8 mouse cellular contexts compared by ENCODE assay signal in the genomic region with DNA sequence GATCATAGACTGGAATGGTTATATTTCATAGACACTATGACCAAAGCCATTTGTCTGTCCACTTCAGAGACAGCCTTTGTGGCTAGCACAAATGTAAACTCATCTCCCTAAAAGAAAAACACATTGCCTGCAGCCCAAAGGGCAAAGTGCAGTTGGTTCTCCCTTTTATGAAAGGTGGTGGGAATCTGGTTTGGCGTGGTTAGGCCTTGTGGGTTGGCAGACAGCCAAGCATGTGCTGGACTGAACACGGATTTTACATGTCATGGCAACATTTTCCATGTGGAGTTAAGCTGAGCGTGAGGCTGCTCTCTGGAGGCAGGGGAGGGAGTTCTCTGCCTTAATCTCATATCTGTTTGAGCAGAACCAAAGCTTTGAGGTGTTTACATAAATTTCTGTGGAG.
DNase-seq lines count a peak whose midpoint lies in the region; ATAC-seq and TF ChIP-seq lines count a peak whose summit lies in the region.

No protein-coding gene starts in this region.

- TF ChIP-seq CTCF in gastrocnemius, adult 2 months (IDR thresholded peaks at IDR 0.05) = no peak

- intact Hi-C loops in gastrocnemius, adult 2 months (cut with DNase I) = no loop called here

- DNase-seq in gastrocnemius, postnatal 10 days = peak; percentile 29
- DNase-seq in gastrocnemius, adult 8-10 months (ENCODE audit: low spot score in 2 of 2) = no peak
- peak; percentile 20 to 28 for DNase-seq in kidney, adult 8-10 months
- DNase-seq in lung, postnatal 10 days = peak; percentile 70
- DNase-seq in right cerebral cortex, adult 2 months (ENCODE audit: low spot score in 2 of 2) = no peak
- DNase-seq in gastrocnemius, adult 2 months = no peak
- no peak for DNase-seq in right cerebral cortex, postnatal 14 days

- no peak overlapping the region for H3K27ac ChIP-seq in gastrocnemius, adult 2 months

- no peak overlapping the region for H3K4me3 ChIP-seq in gastrocnemius, adult 2 months

- ATAC-seq in common myeloid progenitor, adult 5-6 weeks (replicated peaks; ENCODE audit: low read depth, poor library complexity, severe bottlenecking) = peak; percentile 40; the same call in 1 of the 2 replicates

Comparison
In these comparisons a context has a peak if more than half of its experiments do, and no peak if none do; other contexts are left out.
1. DNase-seq: peak in gastrocnemius, postnatal 10 days (single experiment), kidney, adult 8-10 months (2 of 2) and lung, postnatal 10 days (single experiment); none in gastrocnemius, adult 8-10 months (0 of 2), right cerebral cortex, adult 2 months (0 of 2), gastrocnemius, adult 2 months (single experiment) and right cerebral cortex, postnatal 14 days (single experiment).